Mouse (Mus musculus): ENCODE results near the gene Ccdc80. TPM values are rescaled to one million over a fixed set of nuclear protein-coding genes. Genes with fewer than 3 reads are reported as not detected.

Gene Ccdc80
- polyA plus RNA-seq (2016; fragmentation: Nextera tagmentation; extraction: Ambion mirVana): 13.0 and 25.2 TPM in 2 replicates

DNA sequence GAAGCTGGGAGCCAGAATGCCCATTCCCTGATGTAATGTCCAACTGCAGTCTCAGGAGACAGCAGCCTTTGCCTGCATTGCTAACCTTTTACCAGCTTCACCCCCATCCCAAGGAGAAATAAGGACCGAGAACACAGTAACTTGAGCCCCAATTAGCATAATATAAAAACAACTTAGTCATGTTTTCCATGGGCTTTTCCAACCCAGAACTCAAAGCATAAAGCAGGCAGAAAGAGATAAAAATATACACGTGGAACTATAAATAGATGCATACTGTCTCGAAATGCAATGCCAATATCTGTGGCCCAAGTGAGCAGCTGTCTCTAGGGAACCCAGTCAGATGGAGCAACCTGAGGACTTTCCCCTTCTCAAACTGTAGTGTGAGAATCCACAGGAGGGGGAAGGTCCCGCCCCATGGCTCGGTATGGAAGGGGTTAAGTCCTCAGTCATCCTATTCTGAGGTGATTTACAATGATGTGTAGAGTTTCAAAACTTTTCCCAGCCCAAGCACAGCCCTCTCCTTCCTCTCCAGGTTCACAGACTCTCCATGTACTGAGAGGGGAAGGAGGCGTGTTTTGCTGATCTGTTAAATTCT lies at the start of gene Ccdc80:
Ccdc80 (plus strand) TSS at position 266 of the 595 bp plus-strand sequence.
- WGBS: 44% methylated on average over 6 of the region's 6 CpGs
- Histone ChIP-seq H3K27ac (replicated peaks) (peak within 1 kb of the TSS; percentile 71), H3K27me3 (ENCODE audit: low read depth, poor library complexity, severe bottlenecking) (no peaks in the 10 kb centered on the region)

DNA sequence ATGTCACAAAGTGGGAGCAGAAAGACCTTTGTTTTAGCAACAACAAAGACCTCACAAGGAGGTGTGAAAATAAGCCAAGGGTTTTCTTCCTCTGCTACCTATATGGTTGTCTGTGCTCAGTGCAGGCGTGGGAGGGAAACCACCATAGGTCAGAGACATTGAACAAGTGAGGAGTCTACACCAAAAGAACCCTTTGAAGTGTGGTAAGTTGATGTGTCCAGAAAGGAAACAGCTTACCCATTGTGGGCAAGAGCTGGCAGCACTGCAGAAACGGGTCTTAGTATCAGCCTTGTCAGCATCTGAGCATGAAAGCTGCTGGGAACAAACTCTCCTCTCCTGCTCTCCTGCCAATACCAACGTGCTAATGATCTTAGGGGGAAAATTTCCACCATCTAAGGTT lies 48.4 kb upstream of the Ccdc80 start:
- H3K9me3 ChIP-seq (replicated peaks): no peaks in the 10 kb centered on the region
- H3K4me1 ChIP-seq: no peaks in the 10 kb centered on the region
- 69% methylated on average over 3 of the region's 3 CpGs for WGBS
- no peaks in the 10 kb centered on the region for H3K27me3 ChIP-seq (ENCODE audit: low read depth, poor library complexity, severe bottlenecking)
- DNase-seq (ENCODE audit: low spot score): no peak
- no peaks in the 10 kb centered on the region for H3K36me3 ChIP-seq
- no peak overlapping the region for H3K27ac ChIP-seq (replicated peaks)
- no peak overlapping the region for H3K4me3 ChIP-seq

More for the DNA sequence above, at the start of gene Ccdc80:
- H3K9me3 ChIP-seq (replicated peaks): no peaks in the 10 kb centered on the region
- no peaks in the 10 kb centered on the region for H3K36me3 ChIP-seq
- H3K4me3 ChIP-seq: peak within 1 kb of the TSS; percentile 41
- peaks cover 17% of the 10 kb centered on the region for H3K4me1 ChIP-seq
- no peak for DNase-seq (ENCODE audit: low spot score)

DNA sequence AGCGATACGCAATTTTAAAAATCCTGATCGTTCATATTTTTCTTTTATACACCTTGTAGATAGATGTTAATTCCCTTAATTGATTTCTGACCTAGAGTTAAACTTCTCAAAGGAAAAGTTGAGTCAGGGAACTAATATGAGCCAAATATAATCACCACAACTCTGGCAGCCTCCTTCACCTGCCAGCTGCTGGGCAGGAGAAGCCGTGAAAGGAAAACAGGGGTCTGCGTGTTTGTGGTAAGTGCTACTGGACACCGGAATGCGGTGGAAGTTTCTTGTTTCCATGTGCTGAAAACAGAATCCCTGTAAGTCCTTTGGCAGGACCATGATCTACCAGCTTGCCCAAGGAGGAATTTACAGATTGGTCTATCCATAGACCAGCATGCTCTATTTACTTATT lies 36.0 kb upstream of the Ccdc80 start:
- Histone ChIP-seq H3K4me3 (no peak overlapping the region), H3K27ac (replicated peaks) (no peak overlapping the region), H3K36me3 (no peaks in the 10 kb centered on the region), H3K27me3 (ENCODE audit: low read depth, poor library complexity, severe bottlenecking) (no peaks in the 10 kb centered on the region), H3K9me3 (replicated peaks) (no peaks in the 10 kb centered on the region), H3K4me1 (no peaks in the 10 kb centered on the region)
- DNase-seq (ENCODE audit: low spot score): no peak
- WGBS: 94% methylated on average over 7 of the region's 7 CpGs

DNA sequence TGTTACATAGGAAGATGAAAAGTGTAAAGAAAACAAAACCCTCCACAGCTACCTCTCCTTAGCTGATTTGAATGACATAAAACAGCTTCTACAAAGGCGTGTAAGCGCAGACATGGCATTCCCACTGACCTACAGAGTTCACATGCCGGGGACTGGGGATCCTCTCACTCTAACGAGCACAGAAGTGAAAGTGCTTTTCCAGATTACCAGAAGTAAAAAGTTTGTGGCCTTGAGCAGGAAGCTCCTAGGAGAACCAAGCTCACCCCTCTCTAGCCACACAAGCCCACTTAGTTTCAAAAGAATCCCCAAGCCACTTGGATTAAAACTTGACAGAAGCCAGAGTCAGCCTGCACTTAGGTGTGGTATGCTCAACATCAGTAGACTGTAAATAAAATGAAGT lies 35.3 kb upstream of the Ccdc80 start:
- Histone ChIP-seq H3K36me3 (no peaks in the 10 kb centered on the region), H3K9me3 (replicated peaks) (no peaks in the 10 kb centered on the region), H3K4me1 (no peaks in the 10 kb centered on the region), H3K27me3 (ENCODE audit: low read depth, poor library complexity, severe bottlenecking) (no peaks in the 10 kb centered on the region), H3K4me3 (no peak overlapping the region), H3K27ac (replicated peaks) (no peak overlapping the region)
- DNase-seq (ENCODE audit: low spot score): no peak
- 89% methylated on average over 4 of the region's 4 CpGs for WGBS

DNA sequence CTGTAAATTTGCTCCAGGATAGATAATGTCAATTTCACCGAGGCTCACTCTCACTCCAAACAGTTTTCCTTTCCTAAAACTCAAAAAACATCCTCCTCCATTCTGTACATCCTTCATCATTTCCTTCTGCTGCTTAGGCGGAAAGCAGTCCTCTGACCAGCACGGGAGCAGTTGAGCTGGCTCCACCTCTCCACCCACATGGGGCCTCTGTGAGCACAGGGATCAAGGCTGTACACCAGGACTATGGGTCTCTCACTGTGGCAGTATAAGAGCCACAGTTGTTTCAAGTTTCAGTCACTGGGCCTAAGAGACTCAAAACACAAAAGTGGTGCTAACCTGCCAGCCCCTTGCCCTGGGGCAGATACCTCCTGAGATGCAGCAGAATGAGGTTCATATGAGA lies 32.1 kb upstream of the Ccdc80 start:
- H3K27ac ChIP-seq (replicated peaks): no peak overlapping the region
- H3K4me1 ChIP-seq: no peaks in the 10 kb centered on the region
- no peak overlapping the region for H3K4me3 ChIP-seq
- no peaks in the 10 kb centered on the region for H3K9me3 ChIP-seq (replicated peaks)
- no peaks in the 10 kb centered on the region for H3K27me3 ChIP-seq (ENCODE audit: low read depth, poor library complexity, severe bottlenecking)
- DNase-seq (ENCODE audit: low spot score): no peak
- 67% methylated on average over 3 of the region's 3 CpGs for WGBS
- H3K36me3 ChIP-seq: no peaks in the 10 kb centered on the region

DNA sequence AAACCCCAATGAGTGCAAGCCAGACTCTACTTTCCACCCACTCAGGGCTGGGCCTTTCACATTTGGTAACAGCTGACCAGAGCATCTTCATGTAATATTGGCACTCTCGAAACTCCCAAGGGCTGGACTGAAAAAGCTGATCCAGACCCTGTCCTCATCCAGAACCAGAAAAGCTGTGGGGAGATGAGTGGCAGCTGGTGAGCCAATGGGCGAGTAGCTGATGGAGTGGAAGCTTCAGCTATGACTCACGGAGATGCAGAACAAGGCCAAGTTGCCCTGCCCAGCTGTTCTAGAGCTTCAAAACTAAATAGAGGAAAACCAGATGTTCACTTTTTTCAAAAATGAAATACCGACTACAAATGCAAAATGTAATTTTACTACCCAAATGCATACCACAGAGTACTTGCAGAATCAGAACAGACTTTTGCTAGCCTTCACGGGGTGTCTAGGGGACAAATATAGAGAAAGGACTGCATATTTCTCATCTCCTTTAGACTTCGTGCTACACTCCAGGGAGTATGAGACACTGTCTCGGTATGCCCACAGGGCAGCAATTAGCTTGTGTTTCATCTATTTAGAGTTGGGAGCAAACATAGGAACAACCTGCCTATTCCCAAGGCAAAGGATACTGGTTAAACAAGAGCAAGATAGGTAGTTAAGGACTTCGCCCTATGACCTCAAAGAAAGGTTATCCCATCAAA lies 22.7 kb upstream of the Ccdc80 start:
- Histone ChIP-seq H3K4me3 (no peak overlapping the region), H3K27me3 (ENCODE audit: low read depth, poor library complexity, severe bottlenecking) (no peaks in the 10 kb centered on the region), H3K27ac (replicated peaks) (no peak overlapping the region), H3K9me3 (replicated peaks) (no peaks in the 10 kb centered on the region), H3K4me1 (no peaks in the 10 kb centered on the region), H3K36me3 (no peaks in the 10 kb centered on the region)
- no peak for DNase-seq (ENCODE audit: low spot score)
- whole genome bisulfite sequencing: 87% methylated on average over 8 of the region's 8 CpGs

DNA sequence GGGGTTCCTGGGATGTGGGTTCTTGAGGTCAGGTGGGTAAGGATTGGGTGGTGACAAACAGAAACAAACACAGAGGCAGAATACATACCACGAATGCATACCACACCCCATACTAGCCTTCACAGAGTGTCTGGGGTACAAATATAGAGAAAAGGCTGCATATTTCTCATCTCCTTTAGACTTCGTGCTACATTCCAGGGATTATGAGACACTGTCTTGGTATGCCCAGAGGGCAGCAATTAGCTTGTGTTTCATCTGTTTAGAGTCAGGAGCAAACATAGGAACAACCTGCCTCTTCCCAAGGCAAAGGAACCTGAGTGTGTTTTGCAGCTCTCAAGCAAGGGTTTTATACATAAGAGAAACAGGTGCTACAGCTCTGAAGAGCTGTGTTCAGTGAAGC lies 21.8 kb upstream of the Ccdc80 start:
- H3K36me3 ChIP-seq: no peaks in the 10 kb centered on the region
- 81% methylated on average over 2 of the region's 2 CpGs for WGBS
- H3K4me3 ChIP-seq: no peak overlapping the region
- no peak overlapping the region for H3K27ac ChIP-seq (replicated peaks)
- no peaks in the 10 kb centered on the region for H3K4me1 ChIP-seq
- no peak for DNase-seq (ENCODE audit: low spot score)
- no peaks in the 10 kb centered on the region for H3K27me3 ChIP-seq (ENCODE audit: low read depth, poor library complexity, severe bottlenecking)
- H3K9me3 ChIP-seq (replicated peaks): no peaks in the 10 kb centered on the region

DNA sequence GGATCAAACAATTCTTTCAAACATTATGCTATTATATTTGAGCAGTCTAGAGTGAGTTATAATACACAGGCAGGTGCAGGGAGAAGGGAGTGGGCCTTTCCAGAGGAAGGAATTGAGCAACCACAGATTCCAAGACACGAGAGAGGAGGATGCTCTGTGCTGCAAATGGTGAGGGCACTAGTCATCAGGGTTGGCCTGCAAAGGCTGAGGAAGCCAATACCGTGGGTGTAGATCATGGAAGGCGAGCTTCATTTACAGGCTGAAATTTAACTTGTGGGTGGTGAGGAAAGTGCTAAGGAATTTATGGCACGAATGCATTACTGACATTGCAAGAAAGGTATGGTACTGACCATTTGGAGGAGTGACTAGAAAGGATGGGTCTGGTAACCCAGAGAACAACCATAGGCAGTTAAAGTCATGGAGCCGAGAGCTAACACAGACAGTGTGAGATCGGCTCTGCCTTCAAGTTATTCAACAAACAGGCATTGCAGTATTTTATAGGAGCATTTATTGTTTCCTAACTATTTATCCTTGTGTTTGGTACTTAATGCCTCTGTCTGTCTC lies 15.6 kb upstream of the Ccdc80 start:
- Histone ChIP-seq H3K9me3 (replicated peaks) (no peaks in the 10 kb centered on the region), H3K27ac (replicated peaks) (no peak overlapping the region), H3K4me1 (no peaks in the 10 kb centered on the region), H3K36me3 (no peaks in the 10 kb centered on the region), H3K4me3 (no peak overlapping the region), H3K27me3 (ENCODE audit: low read depth, poor library complexity, severe bottlenecking) (no peaks in the 10 kb centered on the region)
- no peak for DNase-seq (ENCODE audit: low spot score)
- WGBS: 88% methylated on average over 6 of the region's 6 CpGs

DNA sequence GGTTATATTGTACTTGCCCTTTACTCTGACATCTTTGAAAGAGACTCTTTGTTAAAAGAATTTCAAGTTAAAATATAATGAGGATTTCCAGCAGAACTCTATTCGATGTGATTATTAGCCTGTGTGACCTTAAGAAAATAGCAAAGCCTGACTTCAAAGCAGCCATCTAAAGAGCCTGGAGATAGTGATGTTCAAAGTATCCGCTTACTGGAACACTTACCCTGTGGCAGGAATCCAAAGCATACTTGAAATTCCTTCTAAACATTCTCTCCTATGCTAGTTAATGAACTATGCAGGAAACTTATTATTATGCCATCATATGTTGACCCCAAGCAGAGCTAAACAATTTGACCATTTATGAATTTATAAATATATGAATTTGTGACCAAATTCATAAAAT lies 13.9 kb upstream of the Ccdc80 start:
- Histone ChIP-seq H3K4me3 (no peak overlapping the region), H3K27ac (replicated peaks) (no peak overlapping the region)
- 64% methylated on average over 2 of the region's 2 CpGs for WGBS

DNA sequence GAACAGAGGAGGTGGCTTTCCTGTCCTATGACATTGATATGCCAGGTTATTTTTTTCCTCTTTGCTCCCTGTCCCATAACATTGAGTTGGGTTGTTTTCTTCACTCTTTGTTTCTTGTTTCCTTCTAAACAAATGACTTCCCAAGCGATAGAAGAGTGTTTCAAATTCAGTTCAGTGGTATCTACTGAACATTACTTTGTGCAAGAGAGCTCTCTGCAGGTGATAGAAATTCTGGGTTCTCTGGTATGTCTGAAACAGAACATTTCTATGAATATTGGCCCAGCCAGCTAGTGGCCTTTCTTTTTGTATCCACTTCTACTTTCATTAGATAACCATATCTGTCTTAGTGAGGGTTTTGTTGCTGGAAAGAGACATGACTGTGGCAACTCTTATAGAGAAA lies 4.4 kb upstream of the Ccdc80 start:
- H3K36me3 ChIP-seq: no peaks in the 10 kb centered on the region
- no peak overlapping the region for H3K4me3 ChIP-seq

More for the DNA sequence above, 13.9 kb upstream of the Ccdc80 start:
- Histone ChIP-seq H3K36me3 (no peaks in the 10 kb centered on the region), H3K27me3 (ENCODE audit: low read depth, poor library complexity, severe bottlenecking) (no peaks in the 10 kb centered on the region), H3K9me3 (replicated peaks) (no peaks in the 10 kb centered on the region), H3K4me1 (no peaks in the 10 kb centered on the region)
- DNase-seq (ENCODE audit: low spot score): no peak

DNA sequence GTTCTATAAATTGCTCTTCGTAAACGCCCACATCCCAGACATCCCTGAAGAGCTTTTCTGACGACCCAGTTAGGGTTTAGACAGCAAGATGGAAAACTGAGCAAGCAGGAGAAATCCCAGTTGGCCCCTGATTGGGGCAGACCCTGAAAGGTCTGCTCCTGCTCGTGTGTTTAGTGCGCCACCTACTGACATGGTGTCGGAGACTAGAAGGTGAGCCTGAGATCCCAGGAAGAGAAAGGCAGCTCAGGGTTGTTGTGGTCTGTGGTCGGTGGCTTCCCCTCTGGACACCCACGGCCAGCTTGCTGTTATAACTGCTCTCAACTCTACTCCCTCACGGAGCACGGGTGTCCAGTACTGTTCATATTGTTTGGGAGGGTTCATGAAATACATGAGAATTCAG lies 3.2 kb upstream of the Ccdc80 start:
- WGBS: 15% methylated on average over 10 of the region's 10 CpGs
- Histone ChIP-seq H3K27ac (replicated peaks) (no peak overlapping the region), H3K4me1 (peaks cover 13% of the 10 kb centered on the region), H3K36me3 (no peaks in the 10 kb centered on the region), H3K27me3 (ENCODE audit: low read depth, poor library complexity, severe bottlenecking) (no peaks in the 10 kb centered on the region), H3K9me3 (replicated peaks) (no peaks in the 10 kb centered on the region), H3K4me3 (no peak overlapping the region)
- peak; percentile 69 for DNase-seq (ENCODE audit: low spot score)

More for the DNA sequence above, 4.4 kb upstream of the Ccdc80 start:
- DNase-seq (ENCODE audit: low spot score): no peak
- Histone ChIP-seq H3K27ac (replicated peaks) (no peak overlapping the region), H3K4me1 (peaks cover 4% of the 10 kb centered on the region), H3K9me3 (replicated peaks) (no peaks in the 10 kb centered on the region), H3K27me3 (ENCODE audit: low read depth, poor library complexity, severe bottlenecking) (no peaks in the 10 kb centered on the region)
- WGBS: 76% methylated on average over 1 of the region's 1 CpGs

DNA sequence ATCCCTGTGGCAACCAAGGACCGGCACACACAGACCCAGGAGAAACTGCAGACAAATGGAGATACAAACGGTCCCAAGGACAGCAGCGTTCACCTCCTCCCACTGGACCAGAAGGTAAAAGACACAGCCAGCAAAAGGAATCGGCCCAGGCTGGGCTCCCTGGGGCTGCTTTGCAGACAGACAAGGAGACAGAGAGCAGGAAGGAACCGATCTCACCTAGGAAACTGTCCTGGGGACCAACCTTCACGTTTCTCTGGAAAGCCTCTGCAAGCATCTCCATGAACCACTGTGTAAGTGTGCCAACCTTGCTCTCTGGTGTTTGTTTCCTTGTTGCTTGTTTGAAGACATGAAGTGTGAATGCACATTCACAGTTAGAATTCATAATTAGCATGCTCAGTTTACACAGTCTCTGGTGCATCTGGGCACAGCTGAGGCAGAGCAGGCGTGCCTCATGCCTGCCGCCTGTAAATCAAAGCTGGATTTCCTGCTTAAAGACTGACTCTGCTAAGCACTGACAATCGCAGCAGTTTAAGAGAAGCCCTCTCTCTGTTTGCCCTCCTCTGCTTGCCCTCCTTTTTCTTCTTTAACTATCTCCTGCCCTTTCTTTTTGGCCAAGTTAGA lies 1.0 kb downstream of the Ccdc80 start:
- DNase-seq (ENCODE audit: low spot score): peak; percentile 20
- Histone ChIP-seq H3K36me3 (no peaks in the 10 kb centered on the region), H3K4me1 (peaks cover 17% of the 10 kb centered on the region), H3K9me3 (replicated peaks) (no peaks in the 10 kb centered on the region), H3K27me3 (ENCODE audit: low read depth, poor library complexity, severe bottlenecking) (no peaks in the 10 kb centered on the region), H3K4me3 (peak overlapping the region; percentile 41), H3K27ac (replicated peaks) (peak overlapping the region; percentile 71)
- WGBS: 11% methylated on average over 9 of the region's 9 CpGs

DNA sequence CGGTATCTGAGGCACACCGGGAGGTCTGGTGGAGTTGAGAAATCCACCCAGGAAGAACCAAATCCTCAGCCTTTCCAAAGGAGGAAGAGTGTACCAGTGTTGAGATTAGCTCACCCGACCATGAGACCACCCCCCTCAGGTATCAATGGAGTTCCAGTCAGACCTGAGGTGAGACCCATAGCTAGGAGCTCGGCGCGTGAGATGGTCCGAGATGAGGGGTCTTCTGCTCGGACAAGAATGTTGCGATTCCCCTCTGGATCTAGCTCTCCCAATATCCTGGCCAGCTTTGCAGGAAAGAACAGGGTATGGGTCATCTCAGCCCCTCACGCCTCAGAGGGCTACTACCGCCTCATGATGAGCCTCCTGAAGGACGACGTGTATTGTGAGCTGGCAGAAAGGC lies 1.8 kb downstream of the Ccdc80 start:
- H3K36me3 ChIP-seq: no peaks in the 10 kb centered on the region
- H3K9me3 ChIP-seq (replicated peaks): no peaks in the 10 kb centered on the region
- H3K4me3 ChIP-seq: no peak overlapping the region
- no peak for DNase-seq (ENCODE audit: low spot score)
- 93% methylated on average over 13 of the region's 13 CpGs for WGBS
- no peaks in the 10 kb centered on the region for H3K27me3 ChIP-seq (ENCODE audit: low read depth, poor library complexity, severe bottlenecking)
- no peak overlapping the region for H3K27ac ChIP-seq (replicated peaks)
- peaks cover 17% of the 10 kb centered on the region for H3K4me1 ChIP-seq

Data from midbrain, embryonic 10.5 days (tissue).